Mouse (Mus musculus) kidney, adult 18-20 months (tissue): ENCODE data around the gene Cdk8.
A peak's percentile ranks its signal among the peaks of the same experiment; 100 is the strongest.

Experiments used
- DNase-seq: peaks from one replicate; pipeline ENCODE4 v3.0.0; 2021

Cdk8 gene

DNA sequence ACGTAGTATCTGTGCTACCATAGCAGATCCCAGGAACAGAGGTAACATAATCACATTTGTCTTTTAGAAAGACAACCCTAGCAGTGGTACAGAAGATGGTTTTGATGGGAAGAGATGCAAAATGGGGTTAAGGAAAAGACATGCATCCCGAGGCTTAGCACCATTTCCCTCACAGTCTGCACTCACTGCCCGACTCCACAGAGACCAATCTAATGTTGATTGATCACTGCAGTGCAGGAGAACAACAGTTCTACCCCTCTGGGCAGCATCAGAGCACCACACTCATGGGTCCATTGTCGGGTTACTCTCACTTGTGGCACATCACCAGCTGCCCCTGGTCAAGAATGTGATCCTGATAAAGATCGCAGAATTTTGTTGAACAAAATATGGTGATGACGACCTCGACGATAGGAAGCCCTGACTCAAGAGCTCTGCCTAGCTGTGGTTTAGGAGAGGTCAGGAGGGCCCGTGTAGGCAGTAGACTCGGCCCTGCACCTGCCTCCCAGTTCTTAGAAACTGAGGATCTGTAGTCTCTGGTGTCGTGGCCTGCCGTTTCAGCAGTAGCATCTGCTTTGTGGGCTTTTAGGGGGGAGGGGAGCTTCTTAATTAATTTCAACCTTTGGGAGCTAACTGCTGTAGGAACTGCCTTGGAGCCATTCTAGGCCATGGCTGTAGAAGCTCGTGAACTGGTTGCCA, 51.0 kb downstream of the Cdk8 start:
- no peak for DNase-seq

DNA sequence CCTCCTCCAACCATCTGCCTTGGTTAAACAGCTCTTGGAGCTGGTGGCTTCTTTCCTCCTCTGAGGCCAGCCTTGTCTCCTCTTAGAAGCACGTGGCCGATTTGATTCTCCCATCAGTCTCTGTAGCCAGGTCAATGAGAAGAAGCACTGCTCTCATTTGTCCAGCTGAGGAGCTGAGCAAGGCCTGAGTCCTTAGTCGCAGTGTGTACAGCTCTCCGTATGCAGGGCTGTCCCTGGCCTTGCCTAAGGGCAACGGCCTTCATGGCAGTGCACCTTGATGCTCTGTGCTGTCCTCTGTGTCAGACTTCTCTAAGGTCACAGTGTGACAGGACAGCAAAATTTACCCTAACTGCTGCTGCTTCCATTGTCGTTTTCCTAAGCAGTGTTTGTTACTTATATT, 52.9 kb downstream of the Cdk8 start:
- no peak for DNase-seq

DNA sequence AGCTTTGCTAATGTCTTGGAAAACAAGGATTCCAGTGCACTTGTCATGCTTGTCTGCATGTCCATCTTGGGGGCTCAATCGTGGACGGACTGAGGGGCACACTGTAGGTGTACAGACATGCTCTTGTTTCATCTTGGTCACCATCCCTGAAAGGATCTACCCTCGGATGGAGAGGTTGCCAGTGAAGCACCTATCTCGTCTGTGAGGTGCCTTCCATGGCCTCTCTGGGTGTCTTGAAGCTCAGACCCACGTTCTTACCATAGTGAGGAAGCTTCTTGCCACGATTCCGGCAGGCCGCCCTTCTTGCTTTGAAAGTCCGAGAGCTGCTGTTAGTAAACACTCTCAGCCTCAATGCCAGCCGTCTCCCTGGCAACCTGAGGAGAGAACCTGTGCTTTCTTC, 56.4 kb downstream of the Cdk8 start:
- no peak for DNase-seq

DNA sequence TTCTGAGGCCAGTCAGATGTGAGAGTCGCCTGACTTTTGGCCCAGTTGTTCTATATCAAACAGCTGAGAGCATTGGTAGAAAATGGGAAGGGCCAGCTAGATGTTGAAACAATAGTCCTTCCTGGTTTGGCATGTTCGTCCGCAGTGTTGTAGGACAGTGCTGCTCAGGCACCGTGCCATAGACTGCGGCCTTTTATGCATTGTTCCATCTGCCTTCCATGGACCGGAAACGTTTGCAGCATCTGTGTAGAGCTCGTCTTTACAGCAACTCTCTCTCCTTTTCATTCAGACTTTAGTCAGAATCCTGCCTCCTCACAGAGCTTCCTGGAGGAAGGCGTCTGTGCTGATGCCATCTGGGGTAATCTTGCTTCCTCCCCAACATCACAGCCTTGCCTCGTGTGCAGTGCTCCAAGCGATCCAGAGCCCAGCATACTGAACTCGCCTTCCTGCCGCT, 57.0 kb downstream of the Cdk8 start:
- no peak for DNase-seq

DNA sequence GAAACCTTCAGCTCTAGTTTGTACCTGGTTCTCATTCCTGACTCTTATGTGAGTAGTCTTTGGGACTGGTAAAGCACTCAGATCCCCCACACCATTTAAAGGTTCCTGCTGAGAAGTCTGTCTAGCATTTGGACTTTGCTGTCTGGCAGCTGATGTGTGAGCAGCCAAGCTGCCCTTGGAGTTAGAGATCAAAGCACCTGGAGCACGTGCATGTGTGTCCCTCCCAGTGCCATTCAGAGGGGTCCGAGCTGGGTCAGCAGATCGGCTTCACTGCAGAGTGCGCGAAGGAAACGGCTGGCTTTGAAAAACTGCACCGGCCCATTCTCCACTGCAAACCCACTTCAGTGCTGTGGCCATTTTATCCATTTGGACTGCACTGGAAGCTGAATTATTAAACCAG, 58.9 kb downstream of the Cdk8 start:
- DNase-seq = peak; percentile 49

DNA sequence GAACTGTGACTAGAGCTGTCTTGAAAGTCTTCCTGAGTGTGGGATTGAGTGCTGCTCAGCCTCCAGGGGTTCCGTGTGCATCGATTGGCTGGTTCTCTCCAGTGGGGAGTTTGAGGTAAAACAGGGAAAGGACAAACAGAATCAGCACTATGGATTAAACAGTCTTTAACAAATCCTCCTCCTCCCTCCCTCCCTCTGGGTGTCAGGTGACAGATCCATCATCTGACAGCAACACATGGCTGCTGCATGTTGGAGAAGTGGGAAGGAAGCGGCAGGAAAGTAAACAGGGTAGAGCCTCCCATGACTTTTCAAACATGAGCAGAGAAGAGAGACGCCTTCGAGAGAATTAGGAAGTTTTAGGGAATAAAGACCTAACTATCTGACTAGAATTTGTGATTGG, 59.4 kb downstream of the Cdk8 start:
- DNase-seq = no peak

DNA sequence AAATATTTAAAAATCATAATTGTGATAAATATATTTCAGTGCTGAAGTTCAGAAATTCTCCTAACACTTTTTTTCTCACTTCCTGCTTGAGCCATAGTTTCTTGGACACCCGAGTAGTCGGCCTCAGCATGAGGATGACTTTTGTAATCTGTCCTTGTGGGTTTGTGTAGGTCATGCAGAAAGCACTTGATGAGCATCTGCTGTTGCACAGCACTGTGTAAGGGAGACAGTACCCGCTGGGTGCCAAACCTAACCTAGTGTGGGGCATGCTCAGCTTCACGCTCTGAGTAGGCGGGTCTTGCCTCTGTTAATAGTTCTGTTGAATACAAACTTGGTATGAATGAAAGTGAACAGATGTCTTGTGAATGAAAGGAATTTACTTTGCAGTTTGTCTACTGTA, 60.5 kb downstream of the Cdk8 start:
- DNase-seq = no peak

DNA sequence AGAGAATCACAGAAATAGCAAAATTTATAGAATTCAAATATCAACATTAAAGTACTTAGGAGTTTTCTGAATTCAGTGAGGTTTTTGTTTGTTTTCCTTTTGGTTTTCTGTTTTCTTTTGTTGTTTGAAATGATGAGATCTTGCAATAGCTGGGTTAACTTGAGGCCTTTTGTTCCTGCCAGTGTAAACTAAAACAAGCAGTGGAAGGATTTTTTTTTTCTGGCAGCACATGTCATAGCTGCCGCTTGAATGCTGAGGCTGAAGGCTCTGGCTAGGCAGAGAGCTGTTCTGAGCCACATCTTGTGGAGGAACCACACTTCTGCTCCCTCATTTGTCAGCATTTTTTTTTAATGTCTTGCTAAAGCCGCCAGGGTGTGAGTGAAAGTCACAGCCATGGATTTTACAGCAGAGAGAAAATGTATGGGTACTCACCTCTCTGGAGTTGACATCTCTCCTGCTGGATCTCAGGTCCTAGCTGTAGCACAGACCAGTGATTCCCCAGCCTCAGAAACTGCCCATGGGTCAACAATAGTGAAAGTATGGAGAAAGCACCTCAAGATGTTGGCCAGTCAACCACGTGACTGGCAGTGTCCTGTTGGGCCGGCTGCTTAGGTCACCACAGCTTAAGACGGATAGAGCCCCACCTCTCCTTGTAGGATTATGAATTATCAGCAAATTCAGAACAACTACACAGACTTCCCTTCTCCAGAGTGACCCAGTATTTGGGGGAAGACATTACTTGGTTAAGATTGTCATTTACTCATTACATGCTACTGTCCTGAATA, 62.1 kb downstream of the Cdk8 start:
- DNase-seq = no peak

DNA sequence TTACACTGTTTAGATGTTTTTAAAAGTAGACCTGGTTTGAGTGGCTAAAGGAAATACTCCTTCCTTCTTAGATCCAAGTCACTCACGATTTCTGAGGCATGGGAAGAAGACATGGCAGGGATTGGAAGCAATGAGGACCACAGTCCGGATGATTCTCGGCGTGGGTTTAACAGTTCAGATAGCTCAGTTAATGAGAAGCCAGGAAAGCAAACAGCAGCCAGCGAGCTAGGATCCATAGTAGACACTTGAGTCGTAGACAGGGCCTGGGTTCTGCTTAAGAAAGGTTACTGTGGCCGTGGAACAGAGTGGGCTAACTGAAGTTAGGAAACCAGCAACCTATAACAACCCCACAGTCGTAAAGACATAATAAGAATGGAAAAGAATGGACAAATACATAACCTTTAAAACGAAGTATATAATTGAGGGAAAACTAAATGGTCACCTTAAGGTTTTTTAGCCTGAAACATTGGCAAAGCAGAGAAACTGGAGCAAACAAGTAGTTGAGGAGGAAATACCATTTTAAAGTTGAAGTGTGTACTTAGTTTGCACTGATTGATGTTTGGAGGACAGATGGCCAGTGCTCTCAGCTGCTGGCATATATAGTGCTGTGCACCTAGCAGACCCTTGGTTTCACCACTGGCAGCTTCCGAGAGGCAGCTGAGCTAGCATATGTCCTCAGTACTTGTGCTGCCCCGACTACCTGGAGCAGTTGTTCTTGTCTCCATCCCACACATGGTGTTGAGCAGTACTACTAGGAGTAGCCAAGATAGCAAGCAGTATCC, 63.1 kb downstream of the Cdk8 start:
- peak; percentile 43 for DNase-seq

DNA sequence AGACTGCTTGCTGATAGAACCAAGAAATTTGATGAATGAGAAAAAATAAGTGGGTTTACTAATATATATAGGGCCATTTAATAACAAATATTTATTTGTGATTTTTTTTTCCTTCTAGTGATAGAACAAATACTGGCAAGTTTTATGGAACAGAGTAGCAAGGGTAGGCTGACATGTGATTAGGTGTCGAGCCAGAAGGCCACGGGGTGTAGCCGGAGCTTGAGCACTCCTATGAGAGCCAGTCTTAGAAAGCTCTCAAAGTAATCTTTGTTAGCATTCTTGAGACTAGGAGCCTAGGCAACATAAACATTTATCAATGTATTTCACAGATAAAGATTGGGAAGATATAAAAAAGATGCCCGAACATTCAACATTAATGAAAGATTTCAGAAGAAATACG, 63.8 kb downstream of the Cdk8 start:
- DNase-seq = no peak

DNA sequence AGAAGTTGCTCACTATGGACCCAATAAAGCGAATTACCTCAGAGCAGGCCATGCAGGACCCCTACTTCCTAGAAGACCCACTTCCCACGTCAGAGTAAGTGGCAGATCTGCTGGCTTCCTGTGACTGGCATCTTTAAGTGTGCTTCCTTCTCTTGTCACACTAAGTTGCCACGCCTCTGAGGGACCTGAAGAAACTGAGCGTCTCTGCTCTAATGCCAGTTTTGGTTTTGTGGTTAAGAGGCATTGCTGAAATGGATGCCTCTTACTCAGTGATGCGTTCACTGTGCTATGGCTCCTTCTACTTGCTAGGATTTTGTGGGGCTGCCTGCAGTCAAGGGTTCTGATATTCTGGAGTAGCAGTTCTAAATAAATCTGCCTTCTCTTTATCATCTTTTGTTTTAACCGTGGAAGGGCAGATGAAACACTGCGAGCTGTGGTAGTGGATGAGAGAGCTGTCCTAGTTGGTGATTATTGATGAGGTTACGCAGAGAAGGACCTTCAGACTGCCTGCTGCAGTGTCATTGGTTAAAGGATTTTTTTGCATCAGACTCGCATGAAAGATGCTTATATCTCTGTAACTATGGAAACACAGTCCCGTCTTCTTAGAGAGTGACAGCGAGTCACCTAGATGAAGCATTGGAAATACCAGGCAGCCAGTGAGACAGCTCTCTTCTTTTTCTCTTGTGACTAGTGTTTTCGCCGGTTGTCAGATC, 67.9 kb downstream of the Cdk8 start:
- no peak for DNase-seq

DNA sequence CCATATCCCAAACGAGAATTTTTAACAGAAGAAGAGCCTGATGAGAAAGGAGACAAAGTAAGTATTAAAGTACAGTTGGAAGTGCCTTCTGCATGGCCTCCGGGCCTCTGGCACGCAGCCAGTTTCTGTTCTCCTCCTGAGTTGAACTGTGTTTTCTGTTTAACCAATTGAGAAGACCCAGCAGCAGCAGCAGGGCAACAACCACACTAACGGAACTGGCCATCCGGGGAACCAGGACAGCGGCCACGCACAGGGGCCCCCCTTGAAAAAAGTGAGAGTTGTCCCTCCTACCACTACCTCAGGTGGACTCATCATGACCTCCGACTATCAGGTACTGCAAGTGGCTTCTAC, 68.5 kb downstream of the Cdk8 start:
- peak; percentile 82 for DNase-seq

DNA sequence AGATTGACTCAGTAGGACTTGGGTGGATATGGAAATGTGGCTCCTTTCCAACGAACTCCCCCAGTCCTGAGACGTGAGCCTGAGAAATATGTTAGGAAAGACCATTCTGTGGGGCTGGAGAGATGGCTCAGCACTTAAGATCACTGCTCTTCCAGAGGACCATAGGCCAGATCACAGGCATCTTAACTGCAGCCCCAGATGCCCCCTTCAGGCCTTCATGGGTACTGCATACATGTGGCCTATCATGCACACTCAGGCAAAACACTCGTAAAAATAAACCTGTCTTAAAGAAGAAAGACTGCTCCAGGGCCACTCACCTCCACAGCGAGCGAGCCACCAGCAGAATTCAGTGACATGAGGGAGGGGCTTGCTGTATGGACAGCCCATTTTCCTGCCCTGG, 72.4 kb downstream of the Cdk8 start:
- DNase-seq = peak; percentile 84

DNA sequence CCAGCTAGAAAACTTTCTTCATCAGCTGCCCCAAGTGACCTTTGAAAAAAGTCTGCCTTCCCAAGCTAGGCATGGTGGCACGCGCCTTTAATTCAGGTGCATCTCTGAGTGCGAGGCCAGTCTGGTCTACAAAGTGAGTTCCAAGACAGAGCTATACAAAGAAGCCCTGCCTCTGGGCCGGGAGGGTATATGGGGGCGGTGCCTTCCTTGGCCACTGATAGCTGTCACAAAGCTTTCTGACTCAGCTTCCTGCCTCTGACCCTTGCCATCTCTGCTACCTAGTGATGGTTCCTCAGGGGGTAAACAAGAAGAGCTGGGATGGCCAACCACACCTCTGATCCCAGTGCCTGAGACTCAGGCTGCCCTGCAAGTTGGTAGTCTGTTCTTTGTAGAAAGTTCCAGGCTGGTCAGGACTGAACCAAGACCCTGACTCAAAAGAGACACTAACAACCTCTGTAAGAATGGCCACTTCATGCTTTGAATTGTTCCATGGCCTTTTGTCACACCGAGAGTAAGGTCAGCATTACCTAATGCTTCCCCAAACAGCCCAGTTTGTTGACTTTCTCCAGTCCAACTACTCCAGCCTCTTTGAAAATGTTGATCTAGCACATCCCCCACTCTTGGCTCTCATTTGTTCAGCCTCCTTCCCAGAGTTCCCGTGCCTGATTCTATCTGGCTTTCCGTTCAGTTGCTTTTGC, 76.2 kb downstream of the Cdk8 start:
- DNase-seq = no peak

DNA sequence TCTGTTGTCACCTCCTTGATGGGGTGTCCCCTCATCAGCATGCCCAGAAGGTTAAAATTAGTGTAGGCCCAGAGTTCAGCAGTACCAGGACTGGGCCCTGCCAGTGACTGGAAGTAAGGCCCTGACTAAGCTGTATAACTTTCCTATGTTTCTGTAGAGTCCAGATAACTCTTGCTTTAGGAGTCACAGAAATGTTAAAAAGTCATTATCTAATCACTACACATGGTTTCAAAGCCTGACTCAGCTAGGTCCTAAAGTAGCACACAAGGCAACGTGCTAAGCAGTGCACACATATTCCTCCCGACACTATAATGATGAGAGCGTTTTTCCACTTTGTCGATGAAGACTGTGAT, 76.7 kb downstream of the Cdk8 start:
- no peak for DNase-seq

DNA sequence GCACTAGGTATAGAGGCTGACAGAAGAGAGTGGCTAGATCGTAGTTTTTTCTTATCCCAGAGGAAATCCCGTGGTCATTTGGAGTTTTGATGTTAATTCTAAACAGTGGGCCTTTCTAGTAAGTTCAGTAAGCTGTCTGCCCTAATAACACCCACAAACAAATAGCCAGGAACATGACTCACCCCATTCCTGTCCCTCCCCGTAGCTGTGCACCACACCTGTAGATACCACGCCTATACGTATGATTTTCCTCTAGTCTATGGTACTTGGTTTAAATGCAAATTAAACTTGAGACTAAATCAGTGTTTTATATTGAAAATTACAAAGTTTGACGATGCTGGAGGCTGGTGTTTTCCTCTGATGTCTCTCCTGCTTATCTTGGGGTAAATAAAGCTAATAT, 83.5 kb downstream of the Cdk8 start:
- DNase-seq = no peak

DNA sequence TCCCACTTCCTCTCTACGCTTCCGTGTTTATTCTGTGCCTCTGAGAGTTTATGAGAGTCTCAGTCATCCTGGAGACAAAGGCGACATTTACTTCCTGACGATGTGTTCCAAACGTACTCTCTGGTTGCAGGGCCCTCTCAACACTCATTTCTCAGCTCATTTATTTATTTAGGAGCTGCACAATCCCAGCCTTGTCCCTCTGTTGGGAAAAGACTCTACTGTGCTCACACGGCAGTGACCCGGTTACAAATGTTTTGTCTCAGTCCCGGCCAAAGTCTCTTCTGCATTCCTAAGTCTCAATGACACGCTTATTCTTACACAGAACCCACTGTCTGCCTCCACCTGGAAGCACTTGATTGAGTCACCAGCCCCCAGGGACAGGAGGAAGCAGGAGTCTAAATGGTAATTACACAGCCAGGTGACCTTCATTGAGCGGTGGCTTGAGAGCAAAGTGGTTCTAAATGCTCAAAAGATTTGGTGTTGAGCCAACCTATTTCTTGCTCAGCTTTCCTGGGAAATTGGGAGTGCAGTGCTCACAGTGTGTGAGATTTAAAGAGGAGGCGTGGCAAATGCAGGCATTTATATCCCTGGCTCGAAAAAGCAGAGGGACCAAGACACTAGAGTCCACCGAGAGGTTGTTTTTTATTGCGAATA, 84.4 kb downstream of the Cdk8 start:
- peak; percentile 39 for DNase-seq

DNA sequence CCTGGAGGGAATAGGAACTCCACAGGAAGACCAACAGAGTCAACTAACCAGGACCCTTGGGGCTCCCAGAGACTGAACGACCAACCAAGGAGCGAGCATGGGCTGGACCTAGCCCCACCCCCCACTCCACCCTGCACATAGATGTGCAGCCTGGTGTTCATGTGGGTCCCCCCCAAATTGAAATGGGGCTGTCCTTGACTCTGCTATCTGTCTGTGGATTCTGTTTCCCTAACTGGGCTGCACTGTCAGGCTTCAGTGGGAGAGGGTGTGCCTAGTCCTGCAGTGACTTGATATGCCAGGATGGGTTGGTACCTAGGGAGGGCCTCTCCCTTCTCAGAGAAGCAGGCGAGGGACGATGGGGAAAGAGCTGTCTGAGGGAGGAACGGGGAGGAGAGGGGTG, 85.3 kb downstream of the Cdk8 start:
- DNase-seq = no peak

DNA sequence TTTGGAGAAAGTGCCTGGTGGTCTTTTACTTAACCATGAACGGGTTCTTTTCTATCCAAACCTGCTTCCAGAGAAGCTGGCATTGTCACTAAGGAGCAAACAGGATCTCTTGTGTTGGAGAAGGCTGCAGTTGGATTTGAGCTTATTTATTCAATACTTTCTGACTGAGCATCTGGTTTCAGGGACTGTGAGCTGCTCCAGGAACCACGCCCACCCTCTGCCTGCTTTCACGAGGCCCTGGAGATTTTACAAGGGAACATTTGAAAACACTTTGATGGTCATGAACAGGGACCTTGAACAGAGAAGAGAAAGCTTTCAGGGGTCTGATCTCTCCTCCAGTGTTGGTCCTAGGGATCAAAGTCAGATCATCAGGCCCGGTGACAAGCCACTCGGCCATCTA, 87.0 kb downstream of the Cdk8 start:
- DNase-seq = no peak

DNA sequence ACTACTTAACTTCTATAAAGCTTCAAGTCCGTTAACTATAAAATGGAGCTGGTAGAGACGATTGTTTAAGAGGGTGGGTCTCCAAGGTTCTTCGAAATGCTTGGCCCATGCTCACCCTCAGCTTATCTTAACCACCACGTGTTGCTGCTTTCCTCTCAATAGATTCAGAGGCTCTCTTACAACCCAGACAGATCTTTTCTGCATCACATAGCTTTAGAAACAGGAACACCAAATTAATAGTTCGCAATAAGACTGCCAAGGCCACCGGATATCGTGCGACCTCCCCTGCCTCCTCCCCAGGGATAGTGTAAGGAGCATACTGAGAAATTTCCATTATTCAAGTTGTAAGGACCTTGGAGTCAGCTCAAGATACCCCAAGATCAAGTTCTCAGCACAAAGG, 87.4 kb downstream of the Cdk8 start:
- DNase-seq = no peak

DNA sequence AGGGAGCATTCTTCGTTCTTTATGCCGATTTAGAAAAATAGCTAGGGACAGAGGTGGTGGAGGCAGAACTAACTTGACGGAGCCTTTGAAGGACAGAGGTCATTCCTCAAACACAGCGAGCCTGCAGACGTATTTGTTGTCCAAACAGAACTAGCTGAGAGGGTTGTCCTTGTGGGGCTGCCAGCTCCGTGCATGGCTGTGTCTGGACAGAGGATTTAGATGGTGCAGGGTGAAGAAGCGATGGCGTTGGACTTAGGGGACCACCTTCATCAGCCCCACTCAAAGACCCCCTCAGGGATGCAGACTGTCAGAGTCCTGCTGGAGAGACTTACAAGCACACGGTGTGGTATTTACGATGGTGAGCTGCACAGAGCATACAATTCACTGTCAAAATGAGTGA, 97.9 kb downstream of the Cdk8 start:
- DNase-seq = no peak

DNA sequence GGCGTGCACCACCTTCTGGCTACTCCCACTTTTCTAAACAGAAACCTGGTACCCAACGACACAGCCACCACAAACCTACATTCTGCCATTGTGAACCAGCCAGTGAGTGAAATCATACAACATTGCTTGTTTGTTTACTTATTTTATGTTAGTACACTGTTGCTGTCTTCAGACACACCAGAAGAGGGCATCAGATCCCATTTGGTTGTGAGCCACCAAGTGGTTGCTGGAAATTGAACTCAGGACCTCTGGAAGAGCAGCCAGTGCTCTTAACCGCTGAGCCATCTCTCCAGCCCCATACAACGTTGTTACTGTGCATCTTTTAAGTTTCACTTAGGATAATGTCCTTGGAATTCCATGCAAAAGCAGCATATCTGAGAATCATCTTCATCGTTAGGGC, 98.5 kb downstream of the Cdk8 start:
- no peak for DNase-seq
